Mouse (Mus musculus) gastrocnemius, postnatal 25 days (tissue): ENCODE data around the gene Cfap99. TPM values are rescaled to one million over a fixed set of nuclear protein-coding genes. Genes with fewer than 3 reads are reported as not detected.
A peak's percentile ranks its signal among the peaks of the same experiment; 100 is the strongest.

Source experiments
- DNase-seq: peaks from one replicate; pipeline ENCODE4 v3.0.0; 2022
- total RNA-seq, 2 experiments: library from RNA; stranded (reverse); gene quantifications; 1 replicate in 1 of 2; 2 replicates in 1 of 2; pipeline ENCODE4 v1.2.3; 2021

The Cfap99 gene
- total RNA-seq, 2 experiments from 2014 or later = not detected

- no peak for DNase-seq
Measured at GRCm38 (mm10) chr5:34334081-34334480, 45.7 kb downstream of the Cfap99 start.

GRCm38 (mm10) chr5:34335539-34336096 lies 47.2 kb downstream of the Cfap99 start:
- no peak for DNase-seq

- peak; percentile 97 for DNase-seq
Measured at GRCm38 (mm10) chr5:34336097-34336774, 47.8 kb downstream of the Cfap99 start, which contains the start of gene Rnf4. Gene Rnf4 (plus strand): TSS chr5:34336289.

GRCm38 (mm10) chr5:34336775-34337450 lies 48.5 kb downstream of the Cfap99 start:
- peak; percentile 27 for DNase-seq

- DNase-seq = no peak
Measured at GRCm38 (mm10) chr5:34340246-34340645, 51.8 kb downstream of the Cfap99 start.

- DNase-seq = no peak
Measured at GRCm38 (mm10) chr5:34352084-34352631, 63.8 kb downstream of the Cfap99 start.

- DNase-seq = no peak
Measured at GRCm38 (mm10) chr5:34360261-34360660, 71.9 kb downstream of the Cfap99 start.

- DNase-seq = no peak
Measured at GRCm38 (mm10) chr5:34363115-34363514, 74.7 kb downstream of the Cfap99 start.

- no peak for DNase-seq
Measured at GRCm38 (mm10) chr5:34368551-34369290, 80.3 kb downstream of the Cfap99 start.

- DNase-seq = peak; percentile 97
Measured at GRCm38 (mm10) chr5:34369341-34370021, 81.1 kb downstream of the Cfap99 start, which contains the start of gene Fam193a. Gene Fam193a (plus strand): TSS chr5:34369933.

- DNase-seq = peak; percentile 37
Measured at GRCm38 (mm10) chr5:34370022-34370823, 81.8 kb downstream of the Cfap99 start.

GRCm38 (mm10) chr5:34370840-34371239 lies 82.4 kb downstream of the Cfap99 start:
- no peak for DNase-seq

GRCm38 (mm10) chr5:34372141-34372540 lies 83.7 kb downstream of the Cfap99 start:
- no peak for DNase-seq

GRCm38 (mm10) chr5:34372541-34372940 lies 84.1 kb downstream of the Cfap99 start:
- no peak for DNase-seq

Other genes with a start within 250 kb of the Cfap99 start
- under 1 TPM in 1 of 2 experiments, not detected in 1; 0.87 TPM for gene Poln, start 119.2 kb upstream of the Cfap99 start, total RNA-seq
- gene Haus3, start 119.1 kb upstream of the Cfap99 start, total RNA-seq = 1 to 10 TPM; 3.4 to 3.7 TPM
- gene Mxd4, start 100.9 kb upstream of the Cfap99 start, total RNA-seq = 10 to 100 TPM; 27.2 to 43.3 TPM
- under 1 TPM; 0.20 to 0.48 TPM for gene Zfyve28, start 151 bp upstream of the Cfap99 start, total RNA-seq
- gene Rnf4, start 47.7 kb downstream of the Cfap99 start, total RNA-seq = 10 to 100 TPM; 16.6 to 20.0 TPM
- 10 to 100 TPM; 12.6 to 13.0 TPM for gene Fam193a, start 81.3 kb downstream of the Cfap99 start, total RNA-seq
- 1 to 10 TPM; 2.1 to 2.3 TPM for gene Tnip2, start 225.4 kb downstream of the Cfap99 start, total RNA-seq
- gene Sh3bp2, start 237.2 kb downstream of the Cfap99 start, total RNA-seq = 1 to 10 TPM; 1.1 to 1.2 TPM